ENCODE assay signal across 11 mouse cellular contexts in the genomic region with DNA sequence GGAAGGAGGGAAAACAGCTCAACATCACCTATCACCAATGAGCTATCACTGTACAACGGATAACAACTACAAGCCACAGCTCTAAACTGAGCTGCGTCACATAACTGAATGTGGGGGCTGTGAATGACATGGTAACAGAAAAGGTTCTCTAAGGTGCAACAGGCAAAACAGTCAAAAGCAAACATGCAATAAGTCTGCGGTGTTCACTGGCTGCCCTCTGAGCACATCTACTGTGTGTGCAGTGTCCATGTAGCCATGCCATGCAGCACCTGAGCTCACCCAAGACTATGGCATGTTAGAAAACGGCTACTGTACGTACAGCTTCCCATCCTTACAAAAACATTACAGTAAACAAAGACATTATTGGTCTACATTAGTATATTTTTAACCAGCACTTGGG.
"Had no signal": no experiment of that assay in that cellular context is flagged by ENCODE, and none has a peak within 500 bp of the region (broad histone marks: within the 10 kb centered on the region; RNA-seq: fewer than 3 reads in every experiment).

No protein-coding gene starts in this region.

- H3K4me1 ChIP-seq: midbrain, embryonic 10.5 days; midbrain, embryonic 12.5 days; neural tube, embryonic 13.5 days; neural tube, embryonic 15.5 days had no signal

- H3K27ac ChIP-seq: midbrain, embryonic 10.5 days; midbrain, embryonic 12.5 days; neural tube, embryonic 13.5 days; neural tube, embryonic 15.5 days had no signal

- H3K9me3 ChIP-seq: midbrain, embryonic 10.5 days; midbrain, embryonic 12.5 days; neural tube, embryonic 13.5 days; neural tube, embryonic 15.5 days had no signal

- H3K4me2 ChIP-seq: lung, embryonic 14.5 days; midbrain, embryonic 12.5 days; neural tube, embryonic 13.5 days; neural tube, embryonic 15.5 days had no signal

- H3K4me3 ChIP-seq: midbrain, embryonic 10.5 days; midbrain, embryonic 12.5 days; myocyte; neural tube, embryonic 13.5 days; neural tube, embryonic 15.5 days had no signal

- DNase-seq: right cerebral cortex, postnatal 25 days; right cerebral cortex, postnatal 4 days; spleen, adult 18-20 months; thymus, adult 18-20 months; thymus, postnatal 36 days had no signal

- H3K9ac ChIP-seq: lung, embryonic 14.5 days; midbrain, embryonic 12.5 days; neural tube, embryonic 13.5 days; neural tube, embryonic 15.5 days had no signal

- H3K27me3 ChIP-seq: midbrain, embryonic 12.5 days; neural tube, embryonic 13.5 days; neural tube, embryonic 15.5 days had no signal
